Mouse (Mus musculus): ENCODE measurements around the gene Tfap2e.

The Tfap2e gene

DNA sequence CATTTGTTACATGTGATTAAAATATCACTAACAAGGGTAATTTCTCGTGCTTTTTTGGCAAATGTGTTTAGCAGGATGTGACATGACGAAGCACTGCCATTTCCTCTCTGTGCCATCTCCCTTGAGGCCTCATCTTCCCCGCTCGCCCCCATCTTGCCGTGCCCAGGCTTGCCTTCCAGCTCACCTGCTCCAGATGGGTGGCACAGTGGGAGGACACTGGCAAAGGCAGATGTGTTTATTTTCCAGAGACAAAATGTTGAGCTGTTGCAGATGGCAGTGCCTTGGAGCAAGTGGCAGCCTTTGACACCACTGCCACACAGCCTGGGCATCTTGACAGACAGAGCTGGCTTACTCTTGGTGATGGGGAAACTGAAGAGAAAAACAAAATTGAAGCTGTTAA, 43.0 kb downstream of the Tfap2e start:
- no peak for DNase-seq

- DNase-seq, result no peak
These were observed 46.6 kb downstream of the Tfap2e start for GRCm38 (mm10) chr4:126689457-126689856.

GRCm38 (mm10) chr4:126683084-126683483, 53.0 kb downstream of the Tfap2e start:
- no peak for DNase-seq

GRCm38 (mm10) chr4:126682298-126682697, 53.7 kb downstream of the Tfap2e start:
- no peak for DNase-seq

GRCm38 (mm10) chr4:126677054-126678003, 58.7 kb downstream of the Tfap2e start, which contains the start of gene Psmb2:
Gene Psmb2 (plus strand): TSS chr4:126677630.
- DNase-seq, result peak; percentile 99

GRCm38 (mm10) chr4:126667075-126667474, 69.0 kb downstream of the Tfap2e start:
- no peak for DNase-seq

All from right cerebral cortex, postnatal 14 days (tissue).